Mouse (Mus musculus) embryonic facial prominence, embryonic 11.5 days (tissue): ENCODE data around the gene Th. TPM values are rescaled to one million over a fixed set of nuclear protein-coding genes. Genes with fewer than 3 reads are reported as not detected.

Source experiments
- ATAC-seq: fragments of 200-750 bp; cut with Nextera tagmentation; replicated peaks from 2 replicates; pipeline ENCODE4 v1.8.0; 2017; ENCODE audit warnings: low read depth; ENCODE audit not compliant: insufficient number of reproducible peaks, low FRiP score, low TSS enrichment
- DNase-seq: peaks from one replicate; pipeline ENCODE4 v3.0.0-alpha.2; 2015; ENCODE audit warnings: low spot score
- H3K27ac ChIP-seq: fragments of 300-500 bp; sonication (generic); replicated peaks from 2 replicates; pipeline ENCODE4 v1.5.1; 2014; ENCODE audit warnings: mild to moderate bottlenecking, low read depth, low read length, control low read depth
- H3K27me3 ChIP-seq: fragments of 300-500 bp; sonication (generic); 2 replicates; pipeline ENCODE4 v1.6.1; 2014; ENCODE audit warnings: mild to moderate bottlenecking, low read length, moderate library complexity, mixed read lengths; ENCODE audit not compliant: control insufficient read depth, insufficient read depth
- H3K36me3 ChIP-seq: fragments of 300-500 bp; sonication (generic); replicated peaks from 2 replicates; pipeline ENCODE4 v1.6.1; 2014; ENCODE audit warnings: low read depth, mild to moderate bottlenecking, low read length, moderate library complexity, mixed read lengths; ENCODE audit not compliant: control insufficient read depth, insufficient read depth
- H3K4me1 ChIP-seq: fragments of 300-500 bp; sonication (generic); 2 replicates; pipeline ENCODE4 v1.6.1; 2014; ENCODE audit warnings: low read length, mixed read lengths; ENCODE audit not compliant: control insufficient read depth, insufficient read depth
- H3K4me2 ChIP-seq: fragments of 300-500 bp; sonication (generic); 2 replicates; pipeline ENCODE4 v1.6.1; 2014; ENCODE audit warnings: low read depth, mild to moderate bottlenecking, control low read depth, low read length, moderate library complexity
- H3K4me3 ChIP-seq: fragments of 300-500 bp; sonication (generic); 2 replicates; pipeline ENCODE4 v1.5.1; 2014; ENCODE audit warnings: low read depth, low read length, control low read depth
- H3K9ac ChIP-seq: fragments of 300-500 bp; sonication (generic); replicated peaks from 2 replicates; pipeline ENCODE4 v1.6.1; 2014; ENCODE audit warnings: mild to moderate bottlenecking, control low read depth, low read length
- H3K9me3 ChIP-seq: fragments of 300-500 bp; sonication (generic); replicated peaks from 2 replicates; pipeline ENCODE4 v1.6.1; 2016; ENCODE audit warnings: mild to moderate bottlenecking, low read length, inconsistent platforms, mixed read lengths; ENCODE audit not compliant: control insufficient read depth
- WGBS: fragments of 180-500 bp; shearing (Covaris S2); extraction: QIAGEN DNeasy Blood & Tissue Kit; methylation state at CpG from one replicate; pipeline ENCODE4 v1.1.7; 2014; 5-methylcytosine and 5-hydroxymethylcytosine counted together
- polyA plus RNA-seq: library from polyadenylated mRNA; unstranded; fragments of >200 nt; fragmentation: Nextera tagmentation; extraction: Ambion mirVana; gene quantifications from 2 replicates; pipeline ENCODE4 v1.2.1, GENCODE M21; 2014

Th gene
- polyA plus RNA-seq, 1 experiment from 2014 or later = 2.8 TPM

DNA sequence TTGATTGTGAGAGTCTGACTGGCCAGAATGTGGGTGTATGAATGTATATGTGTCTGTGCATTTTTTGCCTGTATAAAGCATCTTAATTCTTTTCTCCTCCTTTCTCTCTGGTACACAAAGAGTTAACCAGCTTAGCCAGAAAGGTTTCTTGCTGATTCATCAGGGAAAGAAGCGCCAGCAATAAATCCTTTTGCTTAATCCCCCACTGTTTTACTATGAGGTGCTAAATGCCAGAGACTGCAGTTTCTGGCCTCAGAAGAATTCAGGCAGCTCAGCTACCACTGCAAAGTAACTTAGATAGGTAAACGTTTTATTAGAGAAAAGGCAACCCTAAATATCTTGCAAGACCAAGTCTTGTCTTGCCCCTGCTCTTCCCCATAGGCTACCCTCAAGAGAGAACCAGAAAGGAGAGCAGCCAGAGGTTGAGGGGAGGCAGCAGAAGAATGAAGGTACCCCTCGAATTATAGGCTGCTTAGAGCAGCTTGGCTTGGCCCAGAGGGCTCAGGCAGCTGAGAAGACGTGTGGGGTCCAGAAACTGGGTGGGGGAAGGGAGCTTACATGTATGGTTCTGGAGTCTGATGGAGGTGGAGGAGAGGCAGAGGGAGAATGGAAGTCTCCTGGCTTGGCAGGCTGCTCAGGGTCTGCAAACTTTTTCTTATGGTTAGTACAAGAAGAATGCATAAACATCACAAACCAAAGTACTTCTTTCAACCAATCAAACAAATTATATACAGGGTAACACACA, 61.3 kb downstream of the Th start:
- H3K4me3 ChIP-seq = no peak overlapping the region
- no peak overlapping the region for H3K9ac ChIP-seq
- no peaks in the 10 kb centered on the region for H3K36me3 ChIP-seq
- no peak overlapping the region for H3K27ac ChIP-seq
- no peaks in the 10 kb centered on the region for H3K4me1 ChIP-seq
- 9% methylated on average over 4 of the region's 4 CpGs for WGBS
- H3K27me3 ChIP-seq = no peaks in the 10 kb centered on the region
- ATAC-seq (no peak), DNase-seq (no peak)
- no peaks in the 10 kb centered on the region for H3K9me3 ChIP-seq
- no peak overlapping the region for H3K4me2 ChIP-seq

DNA sequence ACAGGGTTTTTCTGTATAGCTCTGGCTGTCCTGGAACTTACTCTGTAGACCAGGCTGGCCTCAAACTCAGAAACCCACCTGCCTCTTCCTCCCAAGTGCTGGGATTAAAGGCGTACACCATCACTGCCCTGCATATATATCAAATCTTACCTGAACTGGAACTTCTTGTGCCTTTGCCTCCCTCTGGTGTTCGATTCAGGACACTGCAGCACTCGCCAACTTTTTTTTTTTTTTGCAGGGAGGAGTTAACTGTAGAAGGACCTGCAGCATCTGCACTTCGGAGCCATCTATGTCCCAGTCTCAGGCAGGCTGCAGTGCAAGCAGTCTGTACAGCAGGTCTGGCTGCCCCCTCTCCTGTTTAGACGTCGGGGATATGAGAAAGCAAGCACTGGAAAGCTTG, 80.2 kb downstream of the Th start:
- Histone ChIP-seq H3K27me3 (no peaks in the 10 kb centered on the region), H3K9ac (no peak overlapping the region), H3K36me3 (no peaks in the 10 kb centered on the region), H3K9me3 (no peaks in the 10 kb centered on the region), H3K27ac (no peak overlapping the region), H3K4me1 (no peaks in the 10 kb centered on the region), H3K4me3 (no peak overlapping the region), H3K4me2 (no peak overlapping the region)
- WGBS = 15% methylated on average over 6 of the region's 6 CpGs
- peak; percentile 65 for DNase-seq
- ATAC-seq = no peak

Other genes starting within 250 kb of the Th start
- gene Ins2, start 187.7 kb downstream of the Th start, polyA plus RNA-seq = not detected in 2 replicates
- gene Ascl2, start 38.1 kb upstream of the Th start, polyA plus RNA-seq = 0.56 and 0.94 TPM in 2 replicates
- gene Tspan32, start 73.9 kb upstream of the Th start, polyA plus RNA-seq = 4.0 and 4.8 TPM in 2 replicates
- 286 and 304 TPM in 2 replicates for gene Cd81, start 121.6 kb upstream of the Th start, polyA plus RNA-seq
- 59.8 and 65.2 TPM in 2 replicates for gene Tssc4, start 138.1 kb upstream of the Th start, polyA plus RNA-seq
- 0.84 and 1.1 TPM in 2 replicates for gene Trpm5, start 163.5 kb upstream of the Th start, polyA plus RNA-seq
- gene Kcnq1, start 175.2 kb upstream of the Th start, polyA plus RNA-seq = 0.81 and 1.5 TPM in 2 replicates